Mouse (Mus musculus): ENCODE measurements at regions not wholly inside any gene's neighbourhood (a gene's known extent, or its start where the extent isn't known, plus 50 kb on each side); places are given as distances from the start of the nearest gene placed in this dataset.

DNA sequence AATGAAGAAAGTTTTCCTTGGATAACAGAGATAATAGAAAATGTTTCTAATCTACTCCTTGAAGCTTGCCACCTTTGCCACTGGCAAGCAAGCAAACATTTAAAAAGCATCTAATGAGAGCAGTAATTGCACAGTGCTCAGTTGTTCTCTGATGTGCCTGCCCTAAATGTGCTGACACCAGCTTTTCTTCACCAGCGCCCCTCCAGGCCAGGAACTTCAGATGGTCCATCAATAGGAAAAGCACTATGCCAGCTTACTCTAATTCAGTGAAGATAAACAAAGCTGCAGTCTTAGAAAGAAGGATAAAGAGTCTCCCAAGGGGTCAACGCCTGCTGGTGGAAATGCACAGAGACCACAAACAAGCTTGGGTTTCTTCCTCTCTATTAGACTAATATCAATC lies 252.7 kb downstream of the Gpr37 start:
- TF ChIP-seq FOSL1 (IDR thresholded peaks at IDR 0.05; ENCODE audit: insufficient read depth, low read length, poor library complexity, severe bottlenecking) (no peak), CTCF (IDR thresholded peaks at IDR 0.05; ENCODE audit: control insufficient read depth, insufficient read depth, insufficient read length) (no peak), USF1 (IDR thresholded peaks at IDR 0.05; ENCODE audit: low read depth) (no peak), MAX (IDR thresholded peaks at IDR 0.05) (no peak)

Measured in C2C12 (cell line).